Comparison of ENCODE assay signal across 8 mouse cellular contexts in the genomic region with DNA sequence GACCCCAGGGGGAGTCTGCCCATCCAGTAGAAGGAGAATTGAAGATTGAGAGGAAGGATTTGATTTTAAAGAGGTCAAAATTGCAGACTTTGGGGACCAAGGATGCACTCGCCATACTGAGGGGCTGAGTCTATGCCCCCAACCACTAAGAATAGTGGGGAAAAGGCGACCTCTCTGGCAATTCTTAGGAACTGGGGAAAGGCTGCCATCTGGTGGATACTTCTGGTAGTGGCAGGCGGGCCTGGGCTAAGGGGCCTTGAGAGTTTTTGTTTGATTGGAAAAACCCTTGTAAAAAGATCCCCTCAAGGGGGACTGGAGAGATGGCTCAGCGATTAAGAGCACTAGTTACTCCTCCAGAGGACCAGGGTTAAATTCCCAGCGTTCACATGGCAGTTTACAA. TPM values are rescaled to one million over a fixed set of nuclear protein-coding genes. Genes with fewer than 3 reads are reported as not detected.
DNase-seq lines count a peak whose midpoint lies in the region; ATAC-seq lines count a peak whose summit lies in the region.

No protein-coding gene starts in this region.

- peak overlapping the region; percentile 48 for H3K4me2 ChIP-seq in forebrain, embryonic 16.5 days (ENCODE audit: low read length)
- peak overlapping the region; percentile 52 for H3K4me2 ChIP-seq in hindbrain, embryonic 14.5 days (replicated peaks)
- H3K4me2 ChIP-seq in limb, embryonic 12.5 days, result peak overlapping the region; percentile 57
- peak overlapping the region; percentile 50 for H3K4me2 ChIP-seq in midbrain, embryonic 15.5 days

- 0% methylated on average over 5 of the region's 5 CpGs for WGBS in forebrain, embryonic 16.5 days
- WGBS in hindbrain, embryonic 14.5 days, result 0% methylated on average over 5 of the region's 5 CpGs
- WGBS in limb, embryonic 12.5 days, result 4% methylated on average over 5 of the region's 5 CpGs
- 1% methylated on average over 5 of the region's 5 CpGs for WGBS in midbrain, embryonic 15.5 days

- DNase-seq in frontal cortex, postnatal 25 days (ENCODE audit: low spot score in 2 of 2), result peak; percentile 67 to 68
- peak; percentile 75 to 85 for DNase-seq in cerebellum, adult 18-20 months
- peak; percentile 77 for DNase-seq in hindbrain, embryonic 14.5 days (ENCODE audit: low spot score)
- DNase-seq in splenic B cell, adult 2 months (ENCODE audit: low read depth, low spot score), result peak; percentile 80

- ATAC-seq in frontal cortex, adult (ENCODE audit: low TSS enrichment), result no peak
- 0 out of 2 replicates have a peak, but pooled peaks have one; percentile 47 for ATAC-seq in forebrain, embryonic 16.5 days
- no peak for ATAC-seq in hindbrain, embryonic 14.5 days (ENCODE audit: low FRiP score)
- no peak for ATAC-seq in limb, embryonic 12.5 days (ENCODE audit: insufficient number of reproducible peaks, insufficient read depth, low FRiP score, low TSS enrichment, low read depth)
- no peak for ATAC-seq in midbrain, embryonic 15.5 days (replicated peaks)

- no peak overlapping the region for H3K27ac ChIP-seq in forebrain, embryonic 16.5 days (ENCODE audit: low read length)
- H3K27ac ChIP-seq in hindbrain, embryonic 14.5 days, result no peak overlapping the region
- no peak overlapping the region for H3K27ac ChIP-seq in limb, embryonic 12.5 days
- no peak overlapping the region for H3K27ac ChIP-seq in midbrain, embryonic 15.5 days

- peaks cover 48% of the 10 kb centered on the region for H3K27me3 ChIP-seq in forebrain, embryonic 16.5 days (replicated peaks; ENCODE audit: control insufficient read depth, insufficient read depth, low read length)
- peaks cover 81% of the 10 kb centered on the region for H3K27me3 ChIP-seq in hindbrain, embryonic 14.5 days (ENCODE audit: control insufficient read depth, insufficient read depth, low read length)
- H3K27me3 ChIP-seq in limb, embryonic 12.5 days, result peaks cover 93% of the 10 kb centered on the region
- H3K27me3 ChIP-seq in midbrain, embryonic 15.5 days (replicated peaks), result peaks cover 82% of the 10 kb centered on the region
- H3K27me3 ChIP-seq in splenic B cell, adult 2 months (ENCODE audit: control insufficient read depth, insufficient read depth, low read length, poor library complexity, severe bottlenecking), result no peaks in the 10 kb centered on the region

- peak overlapping the region; percentile 29 for H3K4me3 ChIP-seq in forebrain, embryonic 16.5 days (replicated peaks; ENCODE audit: low read length)
- peak overlapping the region; percentile 22; the same call in 1 of the 2 replicates for H3K4me3 ChIP-seq in hindbrain, embryonic 14.5 days (replicated peaks; ENCODE audit: low read length)
- H3K4me3 ChIP-seq in limb, embryonic 12.5 days (replicated peaks), result peak overlapping the region; percentile 34; the same call in 1 of the 2 replicates
- H3K4me3 ChIP-seq in midbrain, embryonic 15.5 days, result peak overlapping the region; percentile 29

- H3K9ac ChIP-seq in forebrain, embryonic 16.5 days (replicated peaks; ENCODE audit: low read depth, low read length), result no peak overlapping the region
- H3K9ac ChIP-seq in hindbrain, embryonic 14.5 days, result no peak overlapping the region
- no peak overlapping the region for H3K9ac ChIP-seq in limb, embryonic 12.5 days (replicated peaks)
- H3K9ac ChIP-seq in midbrain, embryonic 15.5 days, result no peak overlapping the region

- H3K4me1 ChIP-seq in forebrain, embryonic 16.5 days (replicated peaks; ENCODE audit: control insufficient read depth, insufficient read depth, low read length), result peaks cover 30% of the 10 kb centered on the region
- peaks cover 23% of the 10 kb centered on the region for H3K4me1 ChIP-seq in hindbrain, embryonic 14.5 days (replicated peaks; ENCODE audit: control insufficient read depth, insufficient read depth, low read length)
- peaks cover 55% of the 10 kb centered on the region for H3K4me1 ChIP-seq in limb, embryonic 12.5 days (replicated peaks)
- H3K4me1 ChIP-seq in midbrain, embryonic 15.5 days, result peaks cover 30% of the 10 kb centered on the region

- no peaks in the 10 kb centered on the region for H3K36me3 ChIP-seq in forebrain, embryonic 16.5 days (ENCODE audit: control insufficient read depth, insufficient read depth)
- H3K36me3 ChIP-seq in hindbrain, embryonic 14.5 days (replicated peaks; ENCODE audit: control insufficient read depth, insufficient read depth), result no peaks in the 10 kb centered on the region
- no peaks in the 10 kb centered on the region for H3K36me3 ChIP-seq in limb, embryonic 12.5 days
- H3K36me3 ChIP-seq in midbrain, embryonic 15.5 days (replicated peaks), result no peaks in the 10 kb centered on the region
- H3K36me3 ChIP-seq in splenic B cell, adult 2 months (ENCODE audit: control insufficient read depth, insufficient read depth, low read length, poor library complexity, severe bottlenecking), result no peaks in the 10 kb centered on the region

- H3K9me3 ChIP-seq in forebrain, embryonic 16.5 days (ENCODE audit: control insufficient read depth, low read length), result no peaks in the 10 kb centered on the region
- no peaks in the 10 kb centered on the region for H3K9me3 ChIP-seq in hindbrain, embryonic 14.5 days (ENCODE audit: control insufficient read depth, low read length)
- H3K9me3 ChIP-seq in limb, embryonic 12.5 days, result no peaks in the 10 kb centered on the region
- no peaks in the 10 kb centered on the region for H3K9me3 ChIP-seq in midbrain, embryonic 15.5 days

RNA-seq across cellular contexts. Expression of a gene that starts 6.2 kb away (rescaled TPM):
- 0.80 and 3.4 TPM in 2 replicates for polyA plus RNA-seq in forebrain, embryonic 16.5 days (2015; fragmentation: Nextera tagmentation; extraction: Ambion mirVana)
- polyA plus RNA-seq in hindbrain, embryonic 14.5 days (2014; fragmentation: Nextera tagmentation; extraction: Ambion mirVana), result 2.5 and 4.9 TPM in 2 replicates
- polyA plus RNA-seq in limb, embryonic 12.5 days (2016; fragmentation: Nextera tagmentation; extraction: Ambion mirVana), result 3.3 and 4.1 TPM in 2 replicates
- polyA plus RNA-seq in midbrain, embryonic 15.5 days (2015; fragmentation: Nextera tagmentation; extraction: Ambion mirVana), result 1.3 TPM in 2 replicates

RNA-seq across cellular contexts. Expression of a gene that starts 34.0 kb away (rescaled TPM):
- 69.5 and 80.3 TPM in 2 replicates for polyA plus RNA-seq in forebrain, embryonic 16.5 days (2015; fragmentation: Nextera tagmentation; extraction: Ambion mirVana)
- polyA plus RNA-seq in hindbrain, embryonic 14.5 days (2014; fragmentation: Nextera tagmentation; extraction: Ambion mirVana), result 67.8 and 77.0 TPM in 2 replicates
- 18.3 and 19.2 TPM in 2 replicates for polyA plus RNA-seq in limb, embryonic 12.5 days (2016; fragmentation: Nextera tagmentation; extraction: Ambion mirVana)
- 89.6 and 97.2 TPM in 2 replicates for polyA plus RNA-seq in midbrain, embryonic 15.5 days (2015; fragmentation: Nextera tagmentation; extraction: Ambion mirVana)

RNA-seq across cellular contexts. Expression of a gene that starts 35.8 kb away (rescaled TPM):
- polyA plus RNA-seq in forebrain, embryonic 16.5 days (2015; fragmentation: Nextera tagmentation; extraction: Ambion mirVana), result 1.9 and 2.7 TPM in 2 replicates
- 2.5 and 2.9 TPM in 2 replicates for polyA plus RNA-seq in hindbrain, embryonic 14.5 days (2014; fragmentation: Nextera tagmentation; extraction: Ambion mirVana)
- 0.20 and 0.56 TPM in 2 replicates for polyA plus RNA-seq in limb, embryonic 12.5 days (2016; fragmentation: Nextera tagmentation; extraction: Ambion mirVana)
- polyA plus RNA-seq in midbrain, embryonic 15.5 days (2015; fragmentation: Nextera tagmentation; extraction: Ambion mirVana), result 3.2 and 4.1 TPM in 2 replicates
